Comparison of ENCODE assay signal across 15 mouse cellular contexts in genomic region chr9:14245013-14245586, GRCm38 (mm10). TPM values are rescaled to one million over a fixed set of nuclear protein-coding genes. Genes with fewer than 3 reads are reported as not detected.
DNase-seq lines count a peak whose midpoint lies in the region; ATAC-seq lines count a peak whose summit lies in the region.
"Had no signal": no experiment of that assay in that cellular context is flagged by ENCODE, and none has a peak within 500 bp of the region (broad histone marks: within the 10 kb centered on the region; RNA-seq: fewer than 3 reads in every experiment).

No protein-coding gene starts in this region.

- peak overlapping the region; percentile 16; the same call in 1 of the 2 replicates for H3K4me2 ChIP-seq in forebrain, embryonic 13.5 days
- H3K4me2 ChIP-seq in forebrain, embryonic 12.5 days, result no peak overlapping the region
- H3K4me2 ChIP-seq in lung, embryonic 15.5 days, result no peak overlapping the region
- H3K4me2 ChIP-seq in hindbrain, embryonic 15.5 days, result no peak overlapping the region
- H3K4me2 ChIP-seq: embryonic facial prominence, embryonic 15.5 days had no signal

- H3K27ac ChIP-seq in forebrain, embryonic 13.5 days, result no peak overlapping the region
- no peak overlapping the region for H3K27ac ChIP-seq in forebrain, embryonic 12.5 days
- peak overlapping the region; percentile 87 for H3K27ac ChIP-seq in lung, embryonic 15.5 days
- 0 out of 2 replicates have a peak overlapping the region, but pooled peaks have one; percentile 64 for H3K27ac ChIP-seq in hindbrain, embryonic 15.5 days (replicated peaks)
- H3K27ac ChIP-seq: embryonic facial prominence, embryonic 15.5 days; left cerebral cortex, adult 2 months had no signal

- H3K9ac ChIP-seq in forebrain, embryonic 13.5 days, result no peak overlapping the region
- no peak overlapping the region for H3K9ac ChIP-seq in forebrain, embryonic 12.5 days
- no peak overlapping the region for H3K9ac ChIP-seq in lung, embryonic 15.5 days
- H3K9ac ChIP-seq in hindbrain, embryonic 15.5 days, result no peak overlapping the region
- H3K9ac ChIP-seq: embryonic facial prominence, embryonic 15.5 days had no signal

- H3K27me3 ChIP-seq in forebrain, embryonic 13.5 days, result no peaks in the 10 kb centered on the region
- peaks cover 3% of the 10 kb centered on the region; the same call in 1 of the 2 replicates for H3K27me3 ChIP-seq in forebrain, embryonic 12.5 days
- H3K27me3 ChIP-seq in lung, embryonic 15.5 days, result no peaks in the 10 kb centered on the region
- H3K27me3 ChIP-seq in hindbrain, embryonic 15.5 days, result no peaks in the 10 kb centered on the region
- H3K27me3 ChIP-seq: embryonic facial prominence, embryonic 15.5 days had no signal

- H3K9me3 ChIP-seq in forebrain, embryonic 13.5 days (replicated peaks), result no peaks in the 10 kb centered on the region
- no peaks in the 10 kb centered on the region for H3K9me3 ChIP-seq in forebrain, embryonic 12.5 days
- H3K9me3 ChIP-seq in lung, embryonic 15.5 days, result no peaks in the 10 kb centered on the region
- no peaks in the 10 kb centered on the region for H3K9me3 ChIP-seq in hindbrain, embryonic 15.5 days
- H3K9me3 ChIP-seq: embryonic facial prominence, embryonic 15.5 days; G1E had no signal

- H3K4me3 ChIP-seq in forebrain, embryonic 13.5 days, result no peak overlapping the region
- H3K4me3 ChIP-seq in forebrain, embryonic 12.5 days (replicated peaks), result no peak overlapping the region
- H3K4me3 ChIP-seq in lung, embryonic 15.5 days, result no peak overlapping the region
- no peak overlapping the region for H3K4me3 ChIP-seq in hindbrain, embryonic 15.5 days
- H3K4me3 ChIP-seq: embryonic facial prominence, embryonic 15.5 days; left cerebral cortex, adult 2 months had no signal

- no peak for DNase-seq in lung, postnatal 25 days (ENCODE audit: low spot score)
- DNase-seq in retina, postnatal 1 day, result peak; percentile 11
- DNase-seq in frontal cortex, postnatal 14 days (ENCODE audit: low spot score in 2 of 2), result no peak
- DNase-seq: cerebellum, postnatal 14 days; heart, postnatal 4 days; kidney, postnatal 10 days; lung, postnatal 14 days had no signal

- peak; percentile 48; the same call in 1 of the 2 replicates for ATAC-seq in forebrain, embryonic 13.5 days
- ATAC-seq in forebrain, embryonic 12.5 days (ENCODE audit: low FRiP score), result no peak
- ATAC-seq in lung, embryonic 15.5 days (ENCODE audit: borderline replicate concordance, extremely low read depth, low FRiP score, low TSS enrichment), result no peak
- ATAC-seq in hindbrain, embryonic 15.5 days (ENCODE audit: low FRiP score, low read depth), result no peak
- ATAC-seq in megakaryocyte-erythroid progenitor cell, adult 5-6 weeks (replicated peaks; ENCODE audit: low FRiP score, low TSS enrichment, poor library complexity, severe bottlenecking), result no peak

- H3K4me1 ChIP-seq in forebrain, embryonic 13.5 days, result peaks cover 18% of the 10 kb centered on the region
- peaks cover 24% of the 10 kb centered on the region for H3K4me1 ChIP-seq in forebrain, embryonic 12.5 days
- peaks cover 24% of the 10 kb centered on the region for H3K4me1 ChIP-seq in lung, embryonic 15.5 days
- H3K4me1 ChIP-seq in hindbrain, embryonic 15.5 days (replicated peaks), result peaks cover 20% of the 10 kb centered on the region

- 12% methylated on average over 7 of the region's 7 CpGs for WGBS in forebrain, embryonic 13.5 days
- WGBS in forebrain, embryonic 12.5 days, result 15% methylated on average over 7 of the region's 7 CpGs
- 39% methylated on average over 7 of the region's 7 CpGs for WGBS in lung, embryonic 15.5 days
- 23% methylated on average over 7 of the region's 7 CpGs for WGBS in hindbrain, embryonic 15.5 days

- H3K36me3 ChIP-seq in forebrain, embryonic 13.5 days (ENCODE audit: poor library complexity, severe bottlenecking), result no peaks in the 10 kb centered on the region
- no peaks in the 10 kb centered on the region for H3K36me3 ChIP-seq in forebrain, embryonic 12.5 days (replicated peaks)
- H3K36me3 ChIP-seq in lung, embryonic 15.5 days, result no peaks in the 10 kb centered on the region
- no peaks in the 10 kb centered on the region for H3K36me3 ChIP-seq in hindbrain, embryonic 15.5 days
- H3K36me3 ChIP-seq: embryonic facial prominence, embryonic 15.5 days; G1E had no signal

RNA-seq across cellular contexts. Expression of gene Sesn3, which starts 29.8 kb away (rescaled TPM):
- polyA plus RNA-seq in forebrain, embryonic 13.5 days (2015; fragmentation: Nextera tagmentation; extraction: Ambion mirVana), result 15.5 and 16.2 TPM in 2 replicates
- 20.3 and 20.7 TPM in 2 replicates for polyA plus RNA-seq in forebrain, embryonic 12.5 days (2016; fragmentation: Nextera tagmentation; extraction: Ambion mirVana)
- 16.6 and 16.7 TPM in 2 replicates for polyA plus RNA-seq in lung, embryonic 15.5 days (2015; fragmentation: Nextera tagmentation; extraction: Ambion mirVana)
- polyA plus RNA-seq in hindbrain, embryonic 15.5 days (2015; fragmentation: Nextera tagmentation; extraction: Ambion mirVana), result 16.8 and 17.8 TPM in 2 replicates
- 4.2 and 4.3 TPM in 2 replicates for total RNA-seq in megakaryocyte-erythroid progenitor cell, adult 5-6 weeks (2014; fragmentation: Nextera tagmentation)
- total RNA-seq in megakaryocyte-erythroid progenitor cell, adult 5-6 weeks (2017), result 6.9 and 12.4 TPM in 2 replicates

Comparison
In these comparisons a context has a peak if more than half of its experiments do, and no peak if none do; other contexts are left out.
1. H3K27ac ChIP-seq: peak in lung, embryonic 15.5 days (single experiment) and hindbrain, embryonic 15.5 days (single experiment); none in forebrain, embryonic 13.5 days (single experiment) and forebrain, embryonic 12.5 days (single experiment).